Mouse (Mus musculus) midbrain, embryonic 14.5 days (tissue): Measurements from ENCODE around the gene Sik2. TPM values are rescaled to one million over a fixed set of nuclear protein-coding genes. Genes with fewer than 3 reads are reported as not detected.

Source experiments
- polyA plus RNA-seq: library from polyadenylated mRNA; unstranded; fragments of >200 nt; fragmentation: Nextera tagmentation; extraction: Ambion mirVana; gene quantifications from 2 replicates; pipeline ENCODE4 v1.2.1, GENCODE M21; 2014

Gene Sik2
- polyA plus RNA-seq, 1 experiment from 2014 or later = 17.0 TPM

Other genes starting within 250 kb of the Sik2 start
- gene Fdxacb1, start 240.8 kb downstream of the Sik2 start, polyA plus RNA-seq = 12.5 and 14.3 TPM in 2 replicates
- 57.7 and 60.3 TPM in 2 replicates for gene Alg9, start 234.1 kb downstream of the Sik2 start, polyA plus RNA-seq
- gene 1110032A03Rik, start 233.6 kb downstream of the Sik2 start, polyA plus RNA-seq = 56.2 and 59.7 TPM in 2 replicates
- 31.3 and 47.8 TPM in 2 replicates for gene Ppp2r1b, start 163.8 kb downstream of the Sik2 start, polyA plus RNA-seq
- not detected in 2 replicates for gene Btg4, start 51.8 kb upstream of the Sik2 start, polyA plus RNA-seq
- gene Layn, start 68.0 kb upstream of the Sik2 start, polyA plus RNA-seq = 0.72 and 0.84 TPM in 2 replicates
- 0.31 TPM in 1 of 2 replicates, not detected in the other for gene 4833427G06Rik, start 93.0 kb upstream of the Sik2 start, polyA plus RNA-seq
- 0.03 TPM in 1 of 2 replicates, not detected in the other for gene Gm32742, start 156.4 kb upstream of the Sik2 start, polyA plus RNA-seq
- 0.16 and 0.18 TPM in 2 replicates for gene Pou2af1, start 204.6 kb upstream of the Sik2 start, polyA plus RNA-seq